Mouse (Mus musculus) CH12F3 (cell line): Measurements from ENCODE around the gene Vrtn.

ENCODE experiments used
- in situ Hi-C: fragments of 300-500 bp; cut with MboI; formaldehyde crosslinking; loops from 2 replicates; pipeline ENCODE4 v1.14.3; 2020; ENCODE audit warnings: low sequenced_read_pairs

Vrtn gene

GRCm38 (mm10) chr12:84640654-84641053 is at the start of gene Vrtn:
Vrtn (plus strand) TSS chr12:84641019.
- in situ Hi-C loops: no loop called here

GRCm38 (mm10) chr12:84598324-84598723 is 42.5 kb upstream of the Vrtn start:
- in situ Hi-C loops: no loop called here

- in situ Hi-C loops: no loop called here
Observed at GRCm38 (mm10) chr12:84604001-84604400, 36.8 kb upstream of the Vrtn start.

- in situ Hi-C loops: no loop called here
Observed at GRCm38 (mm10) chr12:84605860-84606259, 35.0 kb upstream of the Vrtn start.

DNA sequence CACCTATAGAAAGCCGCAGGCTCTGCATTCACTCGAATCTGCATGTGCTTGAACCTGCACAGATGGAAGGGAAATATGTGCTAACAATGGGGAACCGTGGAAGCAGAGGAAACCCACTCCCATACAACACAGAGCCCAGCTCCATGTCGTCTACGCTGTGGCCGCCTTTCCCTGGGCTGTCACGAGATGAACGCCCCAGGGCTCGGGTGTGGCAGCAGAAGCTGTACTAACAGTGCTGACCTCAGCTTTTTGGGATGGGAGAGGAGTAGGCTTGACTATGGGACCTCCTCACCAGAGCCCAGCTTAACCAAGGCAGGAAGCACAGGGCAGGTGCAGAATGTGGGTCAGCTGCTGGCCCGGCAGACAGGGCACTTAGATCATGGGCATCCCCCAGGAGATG is 29.1 kb upstream of the Vrtn start:
- in situ Hi-C loops: no loop called here

DNA sequence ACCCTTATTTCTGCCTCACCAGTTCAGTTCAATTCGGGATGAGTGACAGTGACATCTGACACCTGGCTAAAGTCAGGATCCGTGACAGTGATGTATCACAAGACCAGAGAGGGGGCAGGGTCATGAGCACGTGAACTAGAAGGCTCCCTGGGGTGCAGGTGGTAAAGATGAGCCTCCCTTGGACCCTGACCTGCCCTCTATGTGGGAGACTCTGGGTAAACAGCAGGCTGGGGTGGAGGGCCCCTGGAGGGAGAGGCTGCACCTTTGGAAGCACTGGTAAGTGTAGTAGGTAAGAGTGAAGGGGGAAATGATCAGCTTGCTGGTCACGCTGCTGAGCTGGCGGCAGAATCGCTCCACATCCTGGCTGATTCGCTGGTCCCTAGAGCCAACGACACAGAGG is 28.3 kb upstream of the Vrtn start:
- in situ Hi-C loops: no loop called here

DNA sequence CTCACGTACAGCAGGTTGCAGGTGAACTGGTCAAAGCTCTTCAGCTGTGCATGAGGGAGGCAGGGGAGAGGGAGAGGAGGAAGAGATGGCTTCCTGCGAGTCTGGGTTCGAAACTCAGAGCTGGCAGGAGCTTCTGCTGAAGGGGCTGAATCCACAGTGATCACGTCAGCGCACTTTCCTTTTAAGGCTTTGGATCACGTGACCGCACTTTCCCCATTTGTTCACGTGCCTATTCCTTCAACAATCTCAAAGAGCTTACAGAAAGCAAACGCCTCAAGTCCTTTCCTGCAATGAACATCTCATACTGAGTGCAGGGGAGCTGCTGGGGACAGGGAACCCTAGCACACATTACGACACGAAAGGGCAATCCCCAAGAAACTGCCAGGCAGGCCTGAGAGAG is 26.8 kb upstream of the Vrtn start:
- in situ Hi-C loops: no loop called here

GRCm38 (mm10) chr12:84614524-84614923 is 26.3 kb upstream of the Vrtn start:
- in situ Hi-C loops: no loop called here

DNA sequence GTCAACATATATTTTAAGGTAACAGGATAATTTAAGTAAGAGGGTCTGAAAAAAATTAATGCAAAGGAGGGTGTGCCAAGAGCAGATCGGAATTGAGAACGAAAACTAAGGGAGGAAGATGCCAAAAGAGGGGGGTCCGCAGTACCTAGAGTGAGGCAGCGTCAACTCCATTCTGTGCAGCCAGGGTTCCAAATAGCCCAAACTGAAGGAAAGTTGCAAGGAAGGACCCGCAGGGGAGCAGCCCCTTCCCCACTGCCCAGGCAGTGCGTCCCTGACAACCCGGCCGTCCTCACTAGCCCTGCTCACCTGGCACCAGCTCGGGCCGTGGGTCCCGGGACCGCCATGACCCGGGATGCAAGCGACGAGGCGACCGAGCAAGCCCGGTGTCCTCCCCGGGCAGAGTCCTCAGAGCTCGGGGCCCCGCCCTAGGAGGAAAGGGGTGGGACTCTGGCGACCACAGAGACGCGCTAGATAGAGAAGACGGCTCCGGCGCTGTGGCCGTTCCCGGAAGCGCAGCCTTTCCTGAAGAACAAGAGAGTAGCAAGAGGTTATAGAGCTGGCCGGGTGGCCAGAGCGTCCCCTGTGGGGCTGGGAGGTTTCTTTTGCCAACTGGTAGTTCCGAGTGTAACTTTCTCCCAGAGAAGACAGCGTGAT is 23.7 kb upstream of the Vrtn start, which contains the start of gene Abcd4:
Gene Abcd4 (minus strand): TSS at position 437 of the 654 bp plus-strand sequence.
- in situ Hi-C loops: no loop called here

DNA sequence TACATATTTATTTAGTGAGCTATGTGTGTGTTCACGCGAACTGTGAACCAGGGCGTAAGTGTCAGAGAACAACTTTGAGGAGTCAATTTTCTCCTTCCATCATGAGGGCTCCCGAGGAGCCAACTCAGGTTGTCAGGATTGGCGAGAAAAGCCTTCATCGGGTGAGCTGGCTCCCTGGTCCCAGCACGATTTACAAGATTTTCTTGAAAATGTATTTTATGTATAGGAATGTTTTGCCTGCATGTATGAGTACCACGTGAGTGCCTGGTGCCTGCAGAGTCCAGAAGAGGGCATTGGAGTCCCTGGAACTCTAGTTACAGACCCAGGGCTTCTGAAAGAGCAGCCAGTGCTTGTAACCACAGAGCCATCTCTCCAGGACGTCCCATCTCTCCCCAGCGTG is 23.2 kb upstream of the Vrtn start:
- in situ Hi-C loops: no loop called here

- in situ Hi-C loops: no loop called here
Observed at GRCm38 (mm10) chr12:84620975-84621374, 19.8 kb upstream of the Vrtn start.

- in situ Hi-C loops: no loop called here
Observed at GRCm38 (mm10) chr12:84624601-84625000, 16.2 kb upstream of the Vrtn start.

DNA sequence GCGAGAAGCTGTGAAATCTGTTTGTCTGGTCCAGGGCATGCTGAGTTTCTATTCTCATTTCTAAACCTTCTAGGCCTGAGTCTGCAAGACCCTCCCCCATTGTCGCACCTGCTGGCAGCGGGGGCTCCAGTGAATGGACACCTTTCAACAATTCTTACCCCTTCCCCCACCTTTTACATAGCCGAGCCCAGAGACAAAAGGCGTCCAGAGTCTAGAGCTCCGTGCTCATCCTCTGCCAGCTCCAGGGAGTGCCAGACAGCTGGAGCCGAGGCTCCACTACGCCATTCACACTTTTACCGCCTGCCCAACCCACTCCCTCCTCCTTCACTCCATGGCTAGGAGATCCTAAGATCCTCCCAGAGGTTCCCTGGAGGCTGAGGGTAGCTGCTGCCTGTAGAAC is 15.7 kb upstream of the Vrtn start:
- in situ Hi-C loops: no loop called here

GRCm38 (mm10) chr12:84631867-84632266 is 9.0 kb upstream of the Vrtn start:
- in situ Hi-C loops: no loop called here

- in situ Hi-C loops: no loop called here
Observed at GRCm38 (mm10) chr12:84640253-84640652, 566 bp upstream of the Vrtn start.

DNA sequence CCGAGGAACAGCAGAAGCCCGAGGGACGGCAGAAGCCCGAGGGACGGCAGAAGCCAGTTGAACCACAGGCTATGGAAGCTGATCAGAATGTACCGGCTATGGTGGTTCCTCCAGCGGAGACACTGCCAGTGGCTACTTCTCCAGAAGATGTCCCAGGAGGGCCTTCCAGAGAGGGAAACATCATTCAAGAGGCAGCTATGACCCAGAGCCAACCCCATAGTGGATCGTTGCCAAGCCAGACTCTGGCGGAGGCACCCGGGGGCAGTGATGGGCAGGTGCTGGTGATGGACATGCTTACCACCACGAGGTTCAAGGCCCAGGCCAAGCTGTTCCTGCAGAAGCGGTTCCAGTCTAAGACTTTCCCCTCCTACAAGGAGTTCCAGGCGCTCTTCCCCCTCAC is 9.4 kb downstream of the Vrtn start:
- in situ Hi-C loops: no loop called here

DNA sequence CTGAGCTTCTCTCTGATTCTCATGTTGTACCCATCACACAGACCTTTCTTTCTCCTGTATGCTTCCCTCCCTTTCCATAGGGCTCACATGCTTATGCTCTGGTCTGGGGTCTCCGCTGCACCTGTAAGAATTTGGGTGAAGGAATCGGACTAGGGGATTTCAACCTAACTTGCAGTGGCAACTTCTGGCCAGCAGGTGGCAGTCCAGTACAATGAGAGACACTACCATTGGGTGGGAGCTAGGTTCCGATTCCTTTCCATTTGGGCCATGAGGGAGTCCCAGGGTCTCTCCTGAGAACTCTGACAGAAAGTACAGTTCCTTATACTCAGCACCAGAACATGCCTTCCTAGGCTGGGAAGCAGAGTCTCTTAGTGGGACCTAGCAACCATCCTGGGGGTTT is 13.1 kb downstream of the Vrtn start:
- in situ Hi-C loops: no loop called here

GRCm38 (mm10) chr12:84670555-84670954 is 29.7 kb downstream of the Vrtn start:
- in situ Hi-C loops: loop anchor here (5.0 kb wide), 1 partner anchor 82 kb away; no protein-coding TSS in a partner anchor

DNA sequence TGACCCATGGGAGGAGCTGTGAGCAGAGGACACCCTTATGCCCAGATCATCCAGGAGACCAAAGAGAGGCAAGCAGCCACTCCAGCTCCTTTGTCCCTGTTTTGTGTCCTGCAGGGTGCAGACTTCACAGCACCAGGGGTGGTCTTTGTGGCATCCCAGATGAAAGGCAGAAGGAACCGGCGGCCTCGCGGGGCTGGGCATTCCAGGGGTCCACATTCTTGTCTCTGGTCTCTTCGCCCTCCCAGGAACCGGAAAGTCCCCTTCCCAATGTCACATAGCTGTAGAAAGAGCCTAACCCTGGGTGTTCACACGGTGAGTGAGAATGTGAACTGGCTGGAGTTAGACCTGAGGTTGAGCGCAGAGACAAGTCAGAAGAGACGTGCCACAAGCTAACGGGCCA is 30.8 kb downstream of the Vrtn start:
- in situ Hi-C loops: loop anchor here (5.0 kb wide), 1 partner anchor 81 kb away; no protein-coding TSS in a partner anchor

- in situ Hi-C loops: loop anchor here (5.0 kb wide), 1 partner anchor 77 kb away; no protein-coding TSS in a partner anchor
Observed at GRCm38 (mm10) chr12:84674666-84675526, 34.1 kb downstream of the Vrtn start.

DNA sequence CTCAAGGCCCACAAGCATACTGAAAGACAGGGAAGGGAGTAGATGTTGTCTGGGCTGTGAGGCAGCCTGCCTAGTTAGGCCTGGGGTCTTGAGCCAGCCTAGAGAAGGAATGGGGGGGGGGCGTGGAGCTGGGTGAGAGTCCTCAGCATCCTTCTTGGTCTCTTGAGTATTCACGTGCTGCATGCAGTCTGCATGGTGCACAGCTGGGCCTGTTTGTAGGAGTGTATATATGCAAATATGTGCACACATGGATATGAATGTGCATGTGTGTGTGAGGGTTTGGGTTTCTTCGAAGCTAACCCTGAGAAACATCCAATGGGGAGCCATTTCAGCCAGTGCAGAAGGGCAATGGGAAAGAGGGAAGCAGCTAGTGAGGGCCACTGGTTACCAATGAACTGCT is 35.2 kb downstream of the Vrtn start:
- in situ Hi-C loops: no loop called here

- in situ Hi-C loops: no loop called here
Observed at GRCm38 (mm10) chr12:84684569-84684968, 43.8 kb downstream of the Vrtn start.
